Mouse (Mus musculus): ENCODE data around the gene Jmjd1c. TPM values are rescaled to one million over a fixed set of nuclear protein-coding genes. Genes with fewer than 3 reads are reported as not detected.

Gene Jmjd1c
- total RNA-seq, 2 experiments from 2014 or later, result 85.6 to 90.5 TPM

GRCm38 (mm10) chr10:67116251-67116650 lies 20.3 kb downstream of the Jmjd1c start:
- intact Hi-C loops (cut with DNase I), result no loop called here
- no peak for DNase-seq (ENCODE audit: low spot score in 2 of 2)

DNA sequence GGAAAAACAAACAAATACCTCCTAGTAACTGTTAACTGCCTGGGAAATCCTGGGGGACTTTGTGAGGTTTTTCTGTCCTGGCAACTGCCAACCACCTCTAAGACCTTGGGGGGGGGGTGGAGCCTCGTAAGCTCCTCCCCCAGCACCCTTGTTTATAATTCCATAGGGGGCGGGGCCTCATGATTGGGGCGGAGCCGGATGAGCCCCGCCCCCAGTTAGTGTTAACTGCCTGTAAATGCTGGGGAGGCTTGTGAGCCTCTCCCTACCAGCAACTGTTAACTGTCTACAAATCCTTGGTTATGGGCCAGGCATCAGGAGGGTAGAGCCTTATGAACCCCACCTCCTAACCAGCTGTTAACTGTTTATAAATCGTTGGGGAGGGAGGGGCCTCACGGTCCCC lies 23.4 kb downstream of the Jmjd1c start:
- no peak for DNase-seq (ENCODE audit: low spot score in 2 of 2)
- intact Hi-C loops (cut with DNase I), result no loop called here

GRCm38 (mm10) chr10:67120180-67120579 lies 24.3 kb downstream of the Jmjd1c start:
- DNase-seq (ENCODE audit: low spot score in 2 of 2), result no peak
- intact Hi-C loops (cut with DNase I), result no loop called here

GRCm38 (mm10) chr10:67120640-67121039 lies 24.7 kb downstream of the Jmjd1c start:
- no peak for DNase-seq (ENCODE audit: low spot score in 2 of 2)
- intact Hi-C loops (cut with DNase I), result no loop called here

GRCm38 (mm10) chr10:67123756-67124155 lies 27.8 kb downstream of the Jmjd1c start:
- no peak for DNase-seq (ENCODE audit: low spot score in 2 of 2)
- intact Hi-C loops (cut with DNase I), result no loop called here

DNA sequence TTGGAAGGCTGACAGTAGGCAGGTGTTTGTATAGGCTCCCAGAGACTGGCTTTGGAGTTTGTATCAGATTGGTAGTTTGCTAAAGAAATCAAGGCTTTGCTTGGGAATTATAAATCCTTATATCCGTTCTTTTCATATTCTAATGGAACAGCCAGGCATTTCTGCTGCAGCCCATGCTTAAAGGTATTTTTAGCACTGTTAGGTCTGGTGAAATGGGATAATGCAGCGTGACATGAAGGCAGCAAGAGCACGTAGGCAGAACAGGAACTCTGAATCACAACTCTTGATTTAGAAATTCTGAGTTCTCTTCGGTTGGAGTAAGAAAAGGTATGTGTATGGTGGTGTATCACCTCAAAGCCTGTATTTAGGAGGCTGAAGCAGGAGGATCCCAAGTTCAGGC lies 28.2 kb downstream of the Jmjd1c start:
- no peak for DNase-seq (ENCODE audit: low spot score in 2 of 2)
- intact Hi-C loops (cut with DNase I), result no loop called here

GRCm38 (mm10) chr10:67126061-67126858 lies 30.3 kb downstream of the Jmjd1c start:
- intact Hi-C loops (cut with DNase I), result loop anchor here (5.0 kb wide), 2 partner anchors 61 to 104 kb away; no protein-coding TSS in a partner anchor
- peak; percentile 73 to 91 for DNase-seq (ENCODE audit: low spot score in 2 of 2)

DNA sequence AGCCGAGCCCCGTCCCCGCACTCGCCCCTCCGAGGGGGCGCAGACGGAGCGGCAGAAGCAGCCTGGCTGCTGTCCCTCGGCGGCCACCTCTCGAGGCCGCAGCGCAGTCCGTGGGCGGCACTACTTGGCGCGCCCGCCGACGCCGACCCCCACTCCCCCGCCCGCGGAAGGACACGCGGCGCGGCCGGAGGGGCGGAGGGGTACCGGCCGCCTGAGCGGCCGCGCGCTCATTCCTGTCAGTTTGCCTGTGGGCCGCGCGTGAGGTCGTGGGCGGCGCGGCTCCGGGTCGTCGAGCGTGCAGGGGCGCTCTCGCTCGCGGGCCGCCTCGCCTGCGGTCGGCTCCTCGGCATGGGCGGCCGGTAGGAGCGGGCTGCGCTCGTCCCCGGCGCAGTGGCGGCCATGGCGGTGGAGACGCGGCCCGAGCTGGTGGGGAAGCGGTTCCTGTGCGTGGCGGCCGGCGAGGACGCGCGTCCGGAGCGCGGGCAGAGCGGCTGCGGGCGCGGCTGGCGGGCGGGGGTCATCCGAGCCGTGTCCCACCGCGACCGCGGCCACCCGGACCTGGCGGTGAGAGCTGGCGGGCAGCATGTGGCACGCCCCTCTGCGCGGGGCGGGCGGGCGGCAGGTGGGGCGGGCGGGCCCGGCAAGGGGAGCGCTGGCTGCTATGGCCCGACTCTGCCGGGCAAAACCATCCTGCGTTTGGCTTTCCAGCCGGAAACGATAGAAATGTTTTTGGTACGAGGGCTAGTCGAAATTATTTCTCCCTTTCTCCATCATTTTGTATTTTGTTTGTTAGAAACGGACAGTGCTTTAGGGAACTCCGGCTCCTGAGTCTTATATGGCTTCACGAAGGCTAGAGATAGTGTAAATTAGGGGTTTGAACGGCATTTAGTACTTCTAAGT lies 31.2 kb downstream of the Jmjd1c start:
- intact Hi-C loops (cut with DNase I), result loop anchor here (5.0 kb wide), 2 partner anchors 60 to 105 kb away; no protein-coding TSS in a partner anchor
- no peak for DNase-seq (ENCODE audit: low spot score in 2 of 2)

GRCm38 (mm10) chr10:67129531-67129930 lies 33.6 kb downstream of the Jmjd1c start:
- DNase-seq (ENCODE audit: low spot score in 2 of 2), result peak in 1 of 2 experiments; percentile 28
- intact Hi-C loops (cut with DNase I), result loop anchor here (5.0 kb wide), 2 partner anchors 58 to 107 kb away; no protein-coding TSS in a partner anchor

GRCm38 (mm10) chr10:67131709-67132108 lies 35.8 kb downstream of the Jmjd1c start:
- intact Hi-C loops (cut with DNase I), result no loop called here
- DNase-seq (ENCODE audit: low spot score in 2 of 2), result no peak

GRCm38 (mm10) chr10:67134322-67134721 lies 38.4 kb downstream of the Jmjd1c start:
- intact Hi-C loops (cut with DNase I), result no loop called here
- DNase-seq (ENCODE audit: low spot score in 2 of 2), result no peak

DNA sequence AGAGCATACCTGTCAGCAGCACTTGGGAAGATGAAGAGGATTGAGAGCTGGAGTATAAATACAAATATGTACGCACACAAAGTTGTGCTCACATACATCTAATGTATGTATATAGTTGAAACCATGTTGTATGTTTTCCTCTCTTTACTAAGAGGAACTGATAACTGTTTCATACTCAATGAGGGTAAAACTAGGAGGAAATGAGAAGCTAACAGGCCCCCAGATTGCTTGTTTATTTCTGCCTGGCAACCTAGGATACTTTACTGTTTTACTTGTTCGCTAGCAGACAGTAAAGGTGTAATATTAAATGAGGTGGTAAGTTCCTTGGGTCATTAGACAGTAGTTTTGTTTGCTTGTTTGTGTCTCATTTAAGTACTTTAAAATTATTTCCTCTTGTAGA lies 41.5 kb downstream of the Jmjd1c start:
- intact Hi-C loops (cut with DNase I), result no loop called here
- no peak for DNase-seq (ENCODE audit: low spot score in 2 of 2)

DNA sequence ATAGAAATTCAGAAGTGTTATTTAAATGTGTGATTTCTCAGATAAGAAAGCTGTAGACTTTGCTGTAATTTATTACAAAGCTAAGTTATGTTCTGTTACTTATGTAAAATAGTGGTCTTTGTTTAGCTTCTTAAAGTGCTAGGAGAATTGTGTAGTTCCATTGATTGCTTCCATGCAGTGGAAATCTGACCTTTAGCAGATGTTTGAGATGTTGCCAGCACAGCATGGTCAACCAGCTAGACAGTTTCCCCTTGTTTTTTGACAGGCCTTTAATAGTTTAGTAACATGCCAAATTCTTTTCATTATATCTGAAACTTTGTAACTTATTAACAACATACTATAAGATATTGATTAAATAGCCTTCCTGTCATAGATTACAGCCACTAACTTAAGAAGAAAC lies 47.7 kb downstream of the Jmjd1c start:
- no peak for DNase-seq (ENCODE audit: low spot score in 2 of 2)
- intact Hi-C loops (cut with DNase I), result no loop called here

DNA sequence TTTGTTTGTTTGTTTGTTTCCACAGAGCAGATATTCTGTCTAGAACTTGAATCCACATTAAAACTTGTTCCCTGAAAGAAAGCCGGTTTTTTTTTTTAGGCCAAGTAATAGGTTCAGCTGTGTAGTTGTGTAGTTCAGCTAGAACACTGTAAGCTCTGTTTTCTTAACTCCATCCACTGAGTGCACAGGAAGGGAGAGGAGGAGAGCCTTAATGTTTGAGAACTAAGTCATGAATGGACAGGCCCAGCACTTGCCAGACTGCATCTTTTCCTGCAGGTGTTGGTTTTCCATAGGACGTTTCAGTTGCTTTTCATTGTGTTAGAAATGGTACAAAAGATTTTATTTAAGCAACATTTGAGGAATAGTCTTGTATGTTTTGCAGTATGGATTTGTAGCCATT lies 48.3 kb downstream of the Jmjd1c start:
- intact Hi-C loops (cut with DNase I), result no loop called here

DNA sequence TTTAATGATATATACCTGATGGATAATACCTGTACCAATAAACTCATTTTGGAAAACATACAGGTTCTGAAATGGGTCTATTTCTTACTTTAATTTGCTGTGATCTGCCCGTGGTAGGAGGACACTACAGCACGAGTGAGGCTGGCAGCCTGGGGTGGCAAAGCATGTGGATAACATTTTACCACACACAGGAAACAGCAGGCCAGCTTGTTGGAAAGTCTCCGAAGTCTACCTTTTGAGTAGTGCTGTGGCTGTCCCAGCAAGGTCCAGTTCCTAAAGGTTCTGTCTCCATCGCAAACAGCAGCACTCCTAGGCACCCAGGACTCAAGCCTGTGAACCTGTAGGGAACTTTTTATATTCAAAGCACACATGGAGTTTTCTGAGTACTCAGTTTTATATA lies 49.7 kb downstream of the Jmjd1c start:
- intact Hi-C loops (cut with DNase I), result no loop called here

More for the DNA sequence above, 48.3 kb downstream of the Jmjd1c start:
- DNase-seq (ENCODE audit: low spot score in 2 of 2), result no peak

GRCm38 (mm10) chr10:67151766-67152165 lies 55.8 kb downstream of the Jmjd1c start:
- intact Hi-C loops (cut with DNase I), result no loop called here

More for the DNA sequence above, 49.7 kb downstream of the Jmjd1c start:
- DNase-seq (ENCODE audit: low spot score in 2 of 2), result no peak

DNA sequence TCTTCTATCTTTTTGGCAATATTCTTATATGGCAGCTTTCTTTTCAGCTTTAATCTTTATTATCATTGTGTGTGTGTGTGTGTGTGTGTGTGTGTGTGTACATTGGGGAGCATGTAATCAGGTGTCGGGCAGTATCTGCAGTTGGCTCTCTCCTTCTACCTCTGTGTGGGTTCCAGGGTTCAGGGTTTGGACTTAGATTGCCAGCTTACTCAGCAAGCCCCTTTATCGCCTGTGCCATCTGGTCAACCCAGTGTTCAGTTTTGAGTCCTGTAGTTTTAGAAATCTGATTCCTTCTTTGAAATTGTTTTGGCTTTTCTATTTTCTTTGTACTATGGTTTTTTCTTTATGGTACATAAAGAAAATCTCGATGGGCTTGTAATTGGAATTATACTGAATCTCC lies 58.7 kb downstream of the Jmjd1c start:
- intact Hi-C loops (cut with DNase I), result no loop called here
- DNase-seq (ENCODE audit: low spot score in 2 of 2), result no peak

More at GRCm38 (mm10) chr10:67151766-67152165, 55.8 kb downstream of the Jmjd1c start:
- no peak for DNase-seq (ENCODE audit: low spot score in 2 of 2)

GRCm38 (mm10) chr10:67174049-67174448 lies 78.1 kb downstream of the Jmjd1c start:
- intact Hi-C loops (cut with DNase I), result no loop called here
- DNase-seq (ENCODE audit: low spot score in 2 of 2), result no peak

GRCm38 (mm10) chr10:67176031-67176430 lies 80.1 kb downstream of the Jmjd1c start:
- intact Hi-C loops (cut with DNase I), result no loop called here
- DNase-seq (ENCODE audit: low spot score in 2 of 2), result no peak

- DNase-seq (ENCODE audit: low spot score in 2 of 2), result no peak
- intact Hi-C loops (cut with DNase I), result no loop called here
Observed at GRCm38 (mm10) chr10:67176932-67177331, 81.0 kb downstream of the Jmjd1c start.
